Mouse (Mus musculus) embryonic fibroblast, embryonic 13.5 days (primary cell): ENCODE measurements around the gene Fam184a.

Source experiments
- CTCF ChIP-seq: IDR thresholded peaks from 2 replicates; pipeline ENCODE4 v1.5.1; 2011; ENCODE audit warnings: mild to moderate bottlenecking, control low read depth, low read length, moderate library complexity, borderline replicate concordance; ENCODE audit not compliant: insufficient read depth
- POLR2A ChIP-seq: IDR thresholded peaks from 2 replicates; pipeline ENCODE4 v1.6.1; 2011; ENCODE audit warnings: low read depth, mild to moderate bottlenecking, control low read depth, low read length, moderate library complexity

GRCm38 (mm10) chr10:53698531-53698930 is 52.4 kb downstream of the Fam184a start:
- TF ChIP-seq POLR2A, result no peak
- no peak for TF ChIP-seq CTCF
